Mouse (Mus musculus): ENCODE data around the gene Gm49358.

The Gm49358 gene

GRCm38 (mm10) chr10:86763672-86764071, at the start of gene Gm49358:
Gene Gm49358, plus strand, starts transcription at chr10:86763972.
- in situ Hi-C loops (cut with MboI; ENCODE audit: unreplicated experiment in 2 of 2) = loop anchor here in 1 of 2 experiments (25.0 kb wide), 2 partner anchors 199 to 749 kb away; partner anchors contain the start of gene Pah

GRCm38 (mm10) chr10:86727548-86727980, 36.2 kb upstream of the Gm49358 start:
- in situ Hi-C loops (cut with MboI; ENCODE audit: unreplicated experiment in 2 of 2) = loop anchor here (25.0 kb wide), 2 partner anchors 415 to 665 kb away; partner anchors contain the start of gene Timp3 (in 1 of the 2)

GRCm38 (mm10) chr10:86728176-86728575, 35.6 kb upstream of the Gm49358 start:
- in situ Hi-C loops (cut with MboI; ENCODE audit: unreplicated experiment in 2 of 2) = loop anchor here (25.0 kb wide), 2 partner anchors 416 to 666 kb away; partner anchors contain the start of gene Timp3 (in 1 of the 2)

- in situ Hi-C loops (cut with MboI; ENCODE audit: unreplicated experiment in 2 of 2) = loop anchor here (5.0 to 25.0 kb wide), 9 partner anchors 39 to 669 kb away; partner anchors contain the start of gene Timp3 (in 1 of the 2)
Measured at GRCm38 (mm10) chr10:86730823-86731499, 32.8 kb upstream of the Gm49358 start.

GRCm38 (mm10) chr10:86731500-86731863, 32.3 kb upstream of the Gm49358 start:
- in situ Hi-C loops (cut with MboI; ENCODE audit: unreplicated experiment in 2 of 2) = loop anchor here (5.0 to 25.0 kb wide), 9 partner anchors 39 to 669 kb away; partner anchors contain the start of gene Timp3 (in 1 of the 2)

GRCm38 (mm10) chr10:86735036-86735435, 28.7 kb upstream of the Gm49358 start:
- in situ Hi-C loops (cut with MboI; ENCODE audit: unreplicated experiment in 2 of 2) = loop anchor here (25.0 kb wide), 2 partner anchors 423 to 673 kb away; partner anchors contain the start of gene Timp3 (in 1 of the 2)

- in situ Hi-C loops (cut with MboI; ENCODE audit: unreplicated experiment in 2 of 2) = loop anchor here (25.0 kb wide), 2 partner anchors 431 to 681 kb away; partner anchors contain the start of gene Timp3 (in 1 of the 2)
Measured at GRCm38 (mm10) chr10:86742918-86743317, 20.9 kb upstream of the Gm49358 start.

GRCm38 (mm10) chr10:86744306-86744705, 19.5 kb upstream of the Gm49358 start:
- in situ Hi-C loops (cut with MboI; ENCODE audit: unreplicated experiment in 2 of 2) = loop anchor here (25.0 kb wide), 2 partner anchors 432 to 682 kb away; partner anchors contain the start of gene Timp3 (in 1 of the 2)

GRCm38 (mm10) chr10:86755816-86756502, 7.8 kb upstream of the Gm49358 start:
- in situ Hi-C loops (cut with MboI; ENCODE audit: unreplicated experiment in 2 of 2) = loop anchor here in 1 of 2 experiments (25.0 kb wide), 2 partner anchors 206 to 756 kb away; partner anchors contain the start of gene Pah

GRCm38 (mm10) chr10:86757724-86758123, 6.0 kb upstream of the Gm49358 start:
- in situ Hi-C loops (cut with MboI; ENCODE audit: unreplicated experiment in 2 of 2) = loop anchor here in 1 of 2 experiments (25.0 kb wide), 2 partner anchors 205 to 755 kb away; partner anchors contain the start of gene Pah

GRCm38 (mm10) chr10:86758211-86758610, 5.6 kb upstream of the Gm49358 start:
- in situ Hi-C loops (cut with MboI; ENCODE audit: unreplicated experiment in 2 of 2) = loop anchor here in 1 of 2 experiments (25.0 kb wide), 2 partner anchors 204 to 754 kb away; partner anchors contain the start of gene Pah

GRCm38 (mm10) chr10:86761236-86761635, 2.5 kb upstream of the Gm49358 start:
- in situ Hi-C loops (cut with MboI; ENCODE audit: unreplicated experiment in 2 of 2) = loop anchor here in 1 of 2 experiments (25.0 kb wide), 2 partner anchors 201 to 751 kb away; partner anchors contain the start of gene Pah

- in situ Hi-C loops (cut with MboI; ENCODE audit: unreplicated experiment in 2 of 2) = loop anchor here in 1 of 2 experiments (25.0 kb wide), 2 partner anchors 200 to 750 kb away; partner anchors contain the start of gene Pah
Measured at GRCm38 (mm10) chr10:86761722-86762383, 1.9 kb upstream of the Gm49358 start.

- in situ Hi-C loops (cut with MboI; ENCODE audit: unreplicated experiment in 2 of 2) = loop anchor here in 1 of 2 experiments (25.0 kb wide), 2 partner anchors 200 to 750 kb away; partner anchors contain the start of gene Pah
Measured at GRCm38 (mm10) chr10:86762384-86762730, 1.4 kb upstream of the Gm49358 start.

GRCm38 (mm10) chr10:86765344-86765966, 1.7 kb downstream of the Gm49358 start:
- in situ Hi-C loops (cut with MboI; ENCODE audit: unreplicated experiment in 2 of 2) = loop anchor here in 1 of 2 experiments (25.0 kb wide), 2 partner anchors 197 to 747 kb away; partner anchors contain the start of gene Pah

- in situ Hi-C loops (cut with MboI; ENCODE audit: unreplicated experiment in 2 of 2) = loop anchor here in 1 of 2 experiments (25.0 kb wide), 2 partner anchors 193 to 743 kb away; partner anchors contain the start of gene Pah
Measured at GRCm38 (mm10) chr10:86769216-86769615, 5.4 kb downstream of the Gm49358 start.

GRCm38 (mm10) chr10:86769797-86770196, 6.0 kb downstream of the Gm49358 start:
- in situ Hi-C loops (cut with MboI; ENCODE audit: unreplicated experiment in 2 of 2) = loop anchor here in 1 of 2 experiments (25.0 kb wide), 2 partner anchors 193 to 743 kb away; partner anchors contain the start of gene Pah

- in situ Hi-C loops (cut with MboI; ENCODE audit: unreplicated experiment in 2 of 2) = loop anchor here in 1 of 2 experiments (25.0 kb wide), 2 partner anchors 191 to 741 kb away; partner anchors contain the start of gene Pah
Measured at GRCm38 (mm10) chr10:86771701-86772100, 7.9 kb downstream of the Gm49358 start.

GRCm38 (mm10) chr10:86772231-86772631, 8.5 kb downstream of the Gm49358 start:
- in situ Hi-C loops (cut with MboI; ENCODE audit: unreplicated experiment in 2 of 2) = loop anchor here in 1 of 2 experiments (25.0 kb wide), 2 partner anchors 190 to 740 kb away; partner anchors contain the start of gene Pah
